Mouse (Mus musculus): ENCODE measurements around the gene Mettl21a. TPM values are rescaled to one million over a fixed set of nuclear protein-coding genes. Genes with fewer than 3 reads are reported as not detected.
"Not testable (repeated sequence)": the region's sequence is repeated elsewhere in the genome, so short reads cannot be mapped to it uniquely, and the experiment has no call there.

Gene Mettl21a
- polyA plus RNA-seq (2012; rRNA removed), result 20.3 and 26.7 TPM in 2 replicates

GRCm38 (mm10) chr1:64616881-64617714 lies at the start of gene Mettl21a:
Gene Mettl21a, minus strand, starts transcription at chr1:64617242.
- DNase-seq (ENCODE audit: low spot score), result peak; percentile 86

- DNase-seq (ENCODE audit: low spot score), result no peak
These were observed 41.8 kb upstream of the Mettl21a start for GRCm38 (mm10) chr1:64658876-64659275.

DNA sequence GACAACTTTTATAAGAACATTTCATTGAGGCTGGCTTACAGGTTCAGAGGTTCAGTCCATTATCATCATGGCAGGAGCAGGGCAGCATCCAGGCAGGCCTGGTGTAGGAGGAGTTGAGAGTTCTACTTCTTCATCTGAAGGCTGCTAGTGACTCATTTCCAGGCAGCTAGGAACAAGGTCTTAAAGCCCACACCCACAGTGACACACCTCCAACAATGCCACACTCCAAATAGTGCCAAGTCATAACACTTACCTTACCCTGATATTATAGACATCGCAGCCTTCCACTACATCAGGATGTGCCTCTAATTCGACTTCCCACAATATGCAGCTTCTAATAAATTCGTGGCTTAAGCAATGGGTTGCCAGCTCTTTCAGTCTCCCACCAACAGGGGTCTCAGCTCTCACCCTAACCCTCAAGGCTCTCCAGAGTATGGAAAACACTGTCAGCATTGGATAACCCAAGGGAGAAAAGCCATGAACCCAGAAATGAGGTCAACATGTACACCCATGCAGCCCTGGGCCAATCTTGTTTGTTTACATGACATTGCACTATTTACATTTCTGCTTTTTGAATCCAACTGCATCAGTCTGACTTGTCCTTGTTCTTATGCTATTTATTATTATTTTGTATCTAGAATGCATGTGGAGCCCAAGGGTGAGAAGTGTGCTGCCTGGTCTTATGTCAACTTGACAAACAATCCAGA lies 39.5 kb upstream of the Mettl21a start:
- DNase-seq (ENCODE audit: low spot score), result no peak

DNA sequence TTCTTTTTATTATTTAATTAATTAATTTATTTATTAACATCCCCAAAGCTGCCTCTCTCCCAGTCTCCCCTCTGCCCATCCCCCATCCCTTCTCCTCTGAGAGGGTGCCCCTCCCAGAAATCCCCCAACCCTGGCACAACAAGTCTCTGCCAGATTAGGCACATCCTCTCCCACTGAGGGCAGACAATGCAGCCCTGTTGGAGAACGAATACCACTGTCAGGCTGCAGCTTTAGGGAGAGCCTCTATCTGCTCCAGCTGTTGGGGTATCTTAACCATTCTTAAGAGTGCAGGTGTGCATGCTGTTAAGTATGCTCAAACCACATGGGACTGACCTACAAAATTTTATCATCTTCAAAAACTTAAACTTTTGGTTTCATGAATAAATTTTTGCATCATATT lies 38.4 kb upstream of the Mettl21a start:
- no peak for DNase-seq (ENCODE audit: low spot score)

DNA sequence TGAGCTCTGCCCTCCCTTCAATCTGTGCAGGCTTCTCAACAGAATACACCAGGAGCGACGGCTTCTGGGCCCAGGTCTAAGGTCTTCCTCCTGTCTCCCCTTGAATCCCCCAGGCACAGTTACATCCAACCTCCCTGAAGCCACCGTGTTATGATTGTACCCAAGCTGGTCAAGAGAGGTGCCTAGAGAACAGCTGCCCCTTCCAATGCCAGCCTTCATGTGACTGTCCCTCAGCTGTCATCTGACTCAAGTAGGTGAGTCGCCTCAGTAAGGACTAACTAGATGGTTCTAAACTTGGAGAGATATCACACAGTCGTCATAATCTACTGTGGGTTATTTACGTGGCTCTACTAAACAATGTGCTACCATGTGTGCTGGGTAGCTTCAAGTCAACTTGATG lies 36.7 kb upstream of the Mettl21a start:
- no peak for DNase-seq (ENCODE audit: low spot score)

- no peak for DNase-seq (ENCODE audit: low spot score)
These were observed 32.5 kb upstream of the Mettl21a start for GRCm38 (mm10) chr1:64649362-64650124.

DNA sequence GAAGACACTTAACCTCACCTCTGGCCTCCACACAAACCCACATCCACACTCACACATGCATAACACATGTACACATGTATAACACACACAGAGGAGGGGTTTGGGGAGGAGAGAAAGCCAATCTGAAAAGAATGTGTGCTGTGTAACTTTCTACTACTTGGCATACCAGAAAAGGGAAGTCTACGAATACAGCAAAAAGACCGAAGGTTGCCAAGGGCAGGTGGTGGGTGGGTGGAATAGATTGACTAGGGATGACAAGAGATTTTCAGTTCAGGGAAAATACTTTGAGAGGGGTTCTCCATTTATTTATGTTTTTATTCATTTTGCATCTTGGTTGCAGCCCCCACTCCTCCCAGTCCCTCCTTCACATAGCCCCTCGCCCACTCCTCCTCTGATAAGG lies 27.5 kb upstream of the Mettl21a start:
- DNase-seq (ENCODE audit: low spot score), result no peak

- not testable (repeated sequence) for DNase-seq (ENCODE audit: low spot score)
These were observed 25.5 kb upstream of the Mettl21a start for GRCm38 (mm10) chr1:64642541-64642940.

GRCm38 (mm10) chr1:64641069-64641468 lies 24.0 kb upstream of the Mettl21a start:
- no peak for DNase-seq (ENCODE audit: low spot score)

- DNase-seq (ENCODE audit: low spot score), result no peak
These were observed 22.2 kb upstream of the Mettl21a start for GRCm38 (mm10) chr1:64639279-64639678.

- no peak for DNase-seq (ENCODE audit: low spot score)
These were observed 18.6 kb upstream of the Mettl21a start for GRCm38 (mm10) chr1:64635624-64636023.

- DNase-seq (ENCODE audit: low spot score), result no peak
These were observed 16.2 kb upstream of the Mettl21a start for GRCm38 (mm10) chr1:64633237-64633636.

DNA sequence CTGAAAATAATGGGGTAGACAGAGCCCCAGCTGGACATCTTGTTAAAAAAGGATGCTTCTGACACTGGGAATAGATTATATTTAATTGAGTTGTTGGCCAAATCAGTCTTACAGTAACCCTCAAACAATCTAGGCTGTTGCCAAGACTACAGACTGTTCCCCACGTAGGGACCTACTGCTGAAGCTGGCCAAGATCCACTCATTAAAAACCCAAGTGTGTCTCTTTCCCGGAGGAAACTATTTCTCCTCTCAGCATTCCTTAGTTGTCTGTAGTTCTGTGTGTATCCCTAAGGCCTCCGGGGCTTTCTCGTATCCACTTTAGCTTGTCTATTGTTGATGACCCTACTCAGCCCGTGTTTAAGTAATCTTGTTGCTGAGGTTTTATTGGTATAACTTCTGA lies 14.5 kb upstream of the Mettl21a start:
- no peak for DNase-seq (ENCODE audit: low spot score)

- DNase-seq (ENCODE audit: low spot score), result no peak
These were observed 8.2 kb upstream of the Mettl21a start for GRCm38 (mm10) chr1:64625214-64625613.

GRCm38 (mm10) chr1:64623558-64624435 lies 6.8 kb upstream of the Mettl21a start:
- DNase-seq (ENCODE audit: low spot score), result no peak

DNA sequence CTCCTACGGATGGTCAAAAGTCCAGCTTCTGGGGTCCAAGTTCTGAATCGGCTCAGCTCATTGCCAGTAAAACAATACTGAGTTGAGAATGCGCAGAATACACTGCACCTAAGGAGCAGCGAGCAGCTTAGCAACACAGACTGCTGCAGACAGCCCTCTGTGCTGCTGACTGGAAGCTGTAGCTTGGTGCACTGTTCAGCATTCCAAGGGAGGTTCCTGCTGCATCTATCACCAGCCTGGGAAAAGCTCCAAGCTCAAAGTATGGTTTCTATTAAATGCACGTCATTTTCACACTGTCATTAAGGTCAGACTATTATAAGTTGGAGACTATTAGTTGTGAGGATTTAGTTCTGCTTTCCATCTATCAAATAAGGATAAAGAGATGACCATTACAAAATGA lies 4.1 kb upstream of the Mettl21a start:
- DNase-seq (ENCODE audit: low spot score), result no peak

GRCm38 (mm10) chr1:64618226-64618625 lies 1.2 kb upstream of the Mettl21a start:
- DNase-seq (ENCODE audit: low spot score), result no peak

DNA sequence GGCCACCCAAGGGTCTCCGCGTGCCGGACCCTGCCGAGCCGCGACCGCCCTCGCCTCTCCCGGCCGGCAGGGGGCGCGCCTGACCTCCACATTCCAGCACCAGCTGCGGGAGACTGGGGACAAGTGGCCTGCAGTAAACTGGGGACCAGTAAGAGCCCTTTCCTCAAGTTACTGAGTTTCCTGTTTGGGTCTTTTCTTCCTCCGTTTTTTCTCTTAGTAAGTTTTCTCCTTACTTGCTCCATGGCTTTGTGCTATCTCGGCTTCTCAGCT lies 608 bp upstream of the Mettl21a start:
- peak; percentile 79 for DNase-seq (ENCODE audit: low spot score)

- no peak for DNase-seq (ENCODE audit: low spot score)
These were observed 536 bp downstream of the Mettl21a start for GRCm38 (mm10) chr1:64616531-64616880.

DNA sequence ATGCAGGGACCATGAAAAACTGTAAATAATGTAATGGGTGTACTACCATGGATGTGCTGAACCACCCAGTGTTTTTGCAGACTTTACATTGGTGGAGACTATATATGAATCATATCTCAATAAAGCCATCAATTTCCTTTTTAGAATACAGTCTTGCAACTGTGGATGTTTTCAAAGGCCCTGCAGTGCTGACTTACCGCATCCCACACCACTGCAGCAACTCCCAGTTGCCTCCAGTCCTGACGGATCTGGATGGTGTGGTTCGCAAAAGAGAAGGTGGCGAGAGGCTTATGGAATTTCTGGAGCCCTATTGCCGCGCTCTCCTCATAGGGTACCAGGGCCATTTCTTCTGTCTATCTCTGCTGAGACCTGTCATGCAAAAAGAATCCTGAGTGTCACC lies 966 bp downstream of the Mettl21a start:
- DNase-seq (ENCODE audit: low spot score), result no peak

- no peak for DNase-seq (ENCODE audit: low spot score)
These were observed 1.5 kb downstream of the Mettl21a start for GRCm38 (mm10) chr1:64615531-64615991.
